Mouse (Mus musculus): ENCODE data around the gene Sap30.
A peak's percentile ranks its signal among the peaks of the same experiment; 100 is the strongest.
"Not testable (repeated sequence)": the region's sequence is repeated elsewhere in the genome, so short reads cannot be mapped to it uniquely, and the experiment has no call there.

Gene Sap30

GRCm38 (mm10) chr8:57491873-57492272 is 4.2 kb upstream of the Sap30 start:
- no peak for DNase-seq

- no peak for DNase-seq
These were observed 2.2 kb upstream of the Sap30 start for GRCm38 (mm10) chr8:57489896-57490295.

GRCm38 (mm10) chr8:57489366-57489765 is 1.7 kb upstream of the Sap30 start:
- DNase-seq = no peak

GRCm38 (mm10) chr8:57488312-57488765 is 679 bp upstream of the Sap30 start:
- peak; percentile 73 to 74 for DNase-seq

GRCm38 (mm10) chr8:57486491-57487440 is 894 bp downstream of the Sap30 start:
- peak; percentile 44 to 63 for DNase-seq

- no peak for DNase-seq
These were observed 7.1 kb downstream of the Sap30 start for GRCm38 (mm10) chr8:57480606-57481005.

- no peak for DNase-seq
These were observed 8.0 kb downstream of the Sap30 start for GRCm38 (mm10) chr8:57479700-57480099.

- no peak for DNase-seq
These were observed 9.3 kb downstream of the Sap30 start for GRCm38 (mm10) chr8:57478406-57478805.

GRCm38 (mm10) chr8:57473751-57474150 is 13.9 kb downstream of the Sap30 start:
- no peak for DNase-seq

GRCm38 (mm10) chr8:57470863-57471262 is 16.8 kb downstream of the Sap30 start:
- DNase-seq = no peak

- no peak for DNase-seq
These were observed 19.0 kb downstream of the Sap30 start for GRCm38 (mm10) chr8:57468624-57469023.

GRCm38 (mm10) chr8:57463757-57464156 is 23.9 kb downstream of the Sap30 start:
- DNase-seq = no peak

GRCm38 (mm10) chr8:57462839-57463238 is 24.8 kb downstream of the Sap30 start:
- DNase-seq = no peak

GRCm38 (mm10) chr8:57457942-57458341 is 29.7 kb downstream of the Sap30 start:
- DNase-seq = no peak

GRCm38 (mm10) chr8:57457152-57457551 is 30.5 kb downstream of the Sap30 start:
- no peak for DNase-seq

GRCm38 (mm10) chr8:57455765-57456164 is 31.9 kb downstream of the Sap30 start, which contains the start of gene Scrg1:
TSS of gene Scrg1 (plus strand) at chr8:57455923.
- DNase-seq = no peak

GRCm38 (mm10) chr8:57453361-57453760 is 34.3 kb downstream of the Sap30 start:
- DNase-seq = no peak

- DNase-seq = no peak
These were observed 35.8 kb downstream of the Sap30 start for GRCm38 (mm10) chr8:57451896-57452295.

GRCm38 (mm10) chr8:57450726-57451125 is 36.9 kb downstream of the Sap30 start:
- no peak for DNase-seq

- not testable (repeated sequence) for DNase-seq
These were observed 41.8 kb downstream of the Sap30 start for GRCm38 (mm10) chr8:57445901-57446300.

- no peak for DNase-seq
These were observed 44.4 kb downstream of the Sap30 start for GRCm38 (mm10) chr8:57443289-57443688.

GRCm38 (mm10) chr8:57441556-57441955 is 46.1 kb downstream of the Sap30 start:
- no peak for DNase-seq

- no peak for DNase-seq
These were observed 46.5 kb downstream of the Sap30 start for GRCm38 (mm10) chr8:57441131-57441530.

- DNase-seq = peak in 1 of 2 experiments; percentile 22
These were observed 51.2 kb downstream of the Sap30 start for GRCm38 (mm10) chr8:57436437-57436796.

All from cerebellum, adult 18-20 months (tissue).